In genomic region chr11:104619084-104620022, GRCm38 (mm10) we compare ENCODE assay signal across 12 mouse cellular contexts. TPM values are rescaled to one million over a fixed set of nuclear protein-coding genes. Genes with fewer than 3 reads are reported as not detected.
DNase-seq lines count a peak whose midpoint lies in the region; ATAC-seq and TF ChIP-seq lines count a peak whose summit lies in the region.
"Had no signal": no experiment of that assay in that cellular context is flagged by ENCODE, and none has a peak within 500 bp of the region (broad histone marks: within the 10 kb centered on the region; RNA-seq: fewer than 3 reads in every experiment).

No protein-coding gene starts in this region.

- TF ChIP-seq CTCF in liver, postnatal 0 days (IDR thresholded peaks at IDR 0.05; ENCODE audit: low read depth): no peak
- TF ChIP-seq CTCF in stomach, postnatal 0 days (IDR thresholded peaks at IDR 0.05; ENCODE audit: low read depth): no peak

- DNase-seq in hindbrain, embryonic 10.5 days (ENCODE audit: low spot score): peak; percentile 53
- no peak for DNase-seq in hindbrain, embryonic 14.5 days (ENCODE audit: low spot score)
- peak; percentile 55 for DNase-seq in ES-CJ7 (ENCODE audit: low read depth, low spot score)
- DNase-seq in embryonic facial prominence, embryonic 11.5 days (ENCODE audit: low spot score): no peak
- no peak for DNase-seq in liver, postnatal 0 days
- DNase-seq in spleen, postnatal 36 days (ENCODE audit: low spot score in 2 of 2): no peak
- DNase-seq in stomach, postnatal 0 days (ENCODE audit: low spot score): no peak
- DNase-seq: cerebellum, adult 9-11 months; kidney, adult 8-10 months; right cerebral cortex, postnatal 25 days had no signal

- no peak overlapping the region for H3K4me3 ChIP-seq in hindbrain, embryonic 10.5 days
- no peak overlapping the region for H3K4me3 ChIP-seq in hindbrain, embryonic 14.5 days (replicated peaks; ENCODE audit: low read length)
- no peak overlapping the region for H3K4me3 ChIP-seq in embryonic facial prominence, embryonic 11.5 days (ENCODE audit: low read depth, low read length)
- H3K4me3 ChIP-seq in liver, postnatal 0 days (ENCODE audit: low read depth, low read length): no peak overlapping the region
- H3K4me3 ChIP-seq in stomach, postnatal 0 days (ENCODE audit: low read depth, low read length): no peak overlapping the region
- H3K4me3 ChIP-seq in kidney, embryonic 15.5 days (replicated peaks): no peak overlapping the region
- H3K4me3 ChIP-seq: left cerebral cortex, adult 2 months had no signal

- H3K4me1 ChIP-seq in hindbrain, embryonic 10.5 days (replicated peaks): peaks cover 44% of the 10 kb centered on the region
- H3K4me1 ChIP-seq in hindbrain, embryonic 14.5 days (replicated peaks; ENCODE audit: control insufficient read depth, insufficient read depth, low read length): no peaks in the 10 kb centered on the region
- H3K4me1 ChIP-seq in embryonic facial prominence, embryonic 11.5 days (ENCODE audit: control insufficient read depth, insufficient read depth, low read length): no peaks in the 10 kb centered on the region
- peaks cover 11% of the 10 kb centered on the region for H3K4me1 ChIP-seq in liver, postnatal 0 days (ENCODE audit: insufficient read depth)
- H3K4me1 ChIP-seq in stomach, postnatal 0 days (replicated peaks; ENCODE audit: control insufficient read depth, insufficient read depth): no peaks in the 10 kb centered on the region; the same call in 1 of the 2 replicates
- H3K4me1 ChIP-seq in kidney, embryonic 15.5 days: peaks cover 13% of the 10 kb centered on the region; the same call in 1 of the 2 replicates

- H3K9ac ChIP-seq in hindbrain, embryonic 14.5 days: no peak overlapping the region
- no peak overlapping the region for H3K9ac ChIP-seq in embryonic facial prominence, embryonic 11.5 days (replicated peaks; ENCODE audit: low read length)
- no peak overlapping the region for H3K9ac ChIP-seq in liver, postnatal 0 days (replicated peaks)
- H3K9ac ChIP-seq in stomach, postnatal 0 days (ENCODE audit: low read length): no peak overlapping the region
- H3K9ac ChIP-seq in kidney, embryonic 15.5 days: no peak overlapping the region

- TF ChIP-seq EP300 in liver, postnatal 0 days (IDR thresholded peaks at IDR 0.05; ENCODE audit: low read depth): no peak
- TF ChIP-seq EP300 in stomach, postnatal 0 days (optimal IDR thresholded peaks at IDR 0.05): no peak

- peak overlapping the region; percentile 77 for H3K27ac ChIP-seq in hindbrain, embryonic 10.5 days
- H3K27ac ChIP-seq in hindbrain, embryonic 14.5 days: no peak overlapping the region
- no peak overlapping the region for H3K27ac ChIP-seq in embryonic facial prominence, embryonic 11.5 days (replicated peaks; ENCODE audit: low read depth, low read length)
- peak overlapping the region; percentile 24; the same call in 1 of the 2 replicates for H3K27ac ChIP-seq in liver, postnatal 0 days (ENCODE audit: low read depth)
- no peak overlapping the region; the same call in 1 of the 2 replicates for H3K27ac ChIP-seq in stomach, postnatal 0 days (replicated peaks)
- H3K27ac ChIP-seq in kidney, embryonic 15.5 days: no peak overlapping the region
- H3K27ac ChIP-seq: left cerebral cortex, adult 2 months had no signal

- H3K36me3 ChIP-seq in hindbrain, embryonic 10.5 days: no peaks in the 10 kb centered on the region
- H3K36me3 ChIP-seq in hindbrain, embryonic 14.5 days (replicated peaks; ENCODE audit: control insufficient read depth, insufficient read depth): no peaks in the 10 kb centered on the region
- no peaks in the 10 kb centered on the region for H3K36me3 ChIP-seq in embryonic facial prominence, embryonic 11.5 days (replicated peaks; ENCODE audit: control insufficient read depth, insufficient read depth, low read depth, low read length)
- H3K36me3 ChIP-seq in liver, postnatal 0 days (replicated peaks; ENCODE audit: insufficient read depth, low read length): no peaks in the 10 kb centered on the region
- H3K36me3 ChIP-seq in stomach, postnatal 0 days (ENCODE audit: control insufficient read depth, insufficient read depth, low read length): no peaks in the 10 kb centered on the region
- no peaks in the 10 kb centered on the region for H3K36me3 ChIP-seq in kidney, embryonic 15.5 days

- H3K4me2 ChIP-seq in hindbrain, embryonic 14.5 days (replicated peaks): no peak overlapping the region
- no peak overlapping the region for H3K4me2 ChIP-seq in embryonic facial prominence, embryonic 11.5 days (ENCODE audit: low read depth, low read length)
- no peak overlapping the region for H3K4me2 ChIP-seq in liver, postnatal 0 days (ENCODE audit: low read depth, low read length)
- H3K4me2 ChIP-seq in stomach, postnatal 0 days (replicated peaks; ENCODE audit: low read depth): no peak overlapping the region
- no peak overlapping the region for H3K4me2 ChIP-seq in kidney, embryonic 15.5 days

- H3K9me3 ChIP-seq in hindbrain, embryonic 10.5 days: no peaks in the 10 kb centered on the region
- no peaks in the 10 kb centered on the region for H3K9me3 ChIP-seq in hindbrain, embryonic 14.5 days (ENCODE audit: control insufficient read depth, low read length)
- H3K9me3 ChIP-seq in embryonic facial prominence, embryonic 11.5 days (replicated peaks; ENCODE audit: control insufficient read depth, low read length): no peaks in the 10 kb centered on the region
- H3K9me3 ChIP-seq in liver, postnatal 0 days (ENCODE audit: low read length): no peaks in the 10 kb centered on the region
- H3K9me3 ChIP-seq in stomach, postnatal 0 days (ENCODE audit: control insufficient read depth, low read length): no peaks in the 10 kb centered on the region
- H3K9me3 ChIP-seq in kidney, embryonic 15.5 days (replicated peaks): no peaks in the 10 kb centered on the region

- 44% methylated on average over 13 of the region's 13 CpGs for WGBS in hindbrain, embryonic 10.5 days
- 39% methylated on average over 13 of the region's 13 CpGs for WGBS in hindbrain, embryonic 14.5 days
- WGBS in embryonic facial prominence, embryonic 11.5 days: 56% methylated on average over 13 of the region's 13 CpGs
- 65% methylated on average over 13 of the region's 13 CpGs for WGBS in liver, postnatal 0 days (ENCODE audit: insufficient replicate concordance)
- 63% methylated on average over 13 of the region's 13 CpGs for WGBS in stomach, postnatal 0 days
- WGBS in kidney, embryonic 15.5 days: 59% methylated on average over 13 of the region's 13 CpGs

- no peaks in the 10 kb centered on the region for H3K27me3 ChIP-seq in hindbrain, embryonic 10.5 days (ENCODE audit: insufficient read depth, poor library complexity, severe bottlenecking)
- H3K27me3 ChIP-seq in hindbrain, embryonic 14.5 days (ENCODE audit: control insufficient read depth, insufficient read depth, low read length): no peaks in the 10 kb centered on the region
- no peaks in the 10 kb centered on the region for H3K27me3 ChIP-seq in embryonic facial prominence, embryonic 11.5 days (ENCODE audit: control insufficient read depth, insufficient read depth, low read length)
- H3K27me3 ChIP-seq in liver, postnatal 0 days (ENCODE audit: insufficient read depth, low read length): no peaks in the 10 kb centered on the region
- H3K27me3 ChIP-seq in stomach, postnatal 0 days (ENCODE audit: control insufficient read depth, insufficient read depth, low read length): no peaks in the 10 kb centered on the region
- no peaks in the 10 kb centered on the region; the same call in 1 of the 2 replicates for H3K27me3 ChIP-seq in kidney, embryonic 15.5 days

- no peak for ATAC-seq in hindbrain, embryonic 14.5 days (ENCODE audit: low FRiP score)
- peak; percentile 49; the same call in 1 of the 2 replicates for ATAC-seq in embryonic facial prominence, embryonic 11.5 days (replicated peaks; ENCODE audit: insufficient number of reproducible peaks, low FRiP score, low TSS enrichment, low read depth)
- no peak for ATAC-seq in liver, postnatal 0 days
- ATAC-seq in stomach, postnatal 0 days (ENCODE audit: low FRiP score, low TSS enrichment): no peak
- ATAC-seq in kidney, embryonic 15.5 days (replicated peaks; ENCODE audit: low FRiP score): no peak

RNA-seq across cellular contexts. Expression of gene Itgb3, which starts 11.6 kb away (rescaled TPM):
- 3.5 and 3.6 TPM in 2 replicates for polyA plus RNA-seq in hindbrain, embryonic 10.5 days (2016; fragmentation: Nextera tagmentation; extraction: Ambion mirVana)
- 0.43 and 0.68 TPM in 2 replicates for polyA plus RNA-seq in hindbrain, embryonic 14.5 days (2014; fragmentation: Nextera tagmentation; extraction: Ambion mirVana)
- polyA plus RNA-seq in embryonic facial prominence, embryonic 11.5 days (2014; fragmentation: Nextera tagmentation; extraction: Ambion mirVana): 1.3 and 1.4 TPM in 2 replicates
- 13.6 and 16.0 TPM in 2 replicates for polyA plus RNA-seq in liver, postnatal 0 days (2015; fragmentation: Nextera tagmentation; extraction: Ambion mirVana)
- 4.7 and 5.1 TPM in 2 replicates for polyA plus RNA-seq in stomach, postnatal 0 days (2015; fragmentation: Nextera tagmentation; extraction: Ambion mirVana)
- 3.4 and 3.6 TPM in 2 replicates for polyA plus RNA-seq in kidney, embryonic 15.5 days (2015; fragmentation: Nextera tagmentation; extraction: Ambion mirVana)

Comparison
In these comparisons a context has a peak if more than half of its experiments do, and no peak if none do; other contexts are left out.
1. DNase-seq: peak in hindbrain, embryonic 10.5 days (single experiment) and ES-CJ7 (single experiment); none in hindbrain, embryonic 14.5 days (single experiment), embryonic facial prominence, embryonic 11.5 days (single experiment), liver, postnatal 0 days (single experiment), spleen, postnatal 36 days (0 of 2) and stomach, postnatal 0 days (single experiment).
2. H3K27ac ChIP-seq: peak in hindbrain, embryonic 10.5 days (single experiment) and liver, postnatal 0 days (single experiment); none in hindbrain, embryonic 14.5 days (single experiment), embryonic facial prominence, embryonic 11.5 days (single experiment), stomach, postnatal 0 days (single experiment) and kidney, embryonic 15.5 days (single experiment).